Mouse (Mus musculus) c-Kit-positive CD71-positive TER-119-positive erythroid progenitor cells, embryonic 14.5 days (primary cell): ENCODE measurements around the gene Osbpl6.

ENCODE experiments used
- DNase-seq: peaks from one replicate; pipeline ENCODE4 v3.0.0-alpha.2; 2013; ENCODE audit warnings: low spot score

The Osbpl6 gene

DNA sequence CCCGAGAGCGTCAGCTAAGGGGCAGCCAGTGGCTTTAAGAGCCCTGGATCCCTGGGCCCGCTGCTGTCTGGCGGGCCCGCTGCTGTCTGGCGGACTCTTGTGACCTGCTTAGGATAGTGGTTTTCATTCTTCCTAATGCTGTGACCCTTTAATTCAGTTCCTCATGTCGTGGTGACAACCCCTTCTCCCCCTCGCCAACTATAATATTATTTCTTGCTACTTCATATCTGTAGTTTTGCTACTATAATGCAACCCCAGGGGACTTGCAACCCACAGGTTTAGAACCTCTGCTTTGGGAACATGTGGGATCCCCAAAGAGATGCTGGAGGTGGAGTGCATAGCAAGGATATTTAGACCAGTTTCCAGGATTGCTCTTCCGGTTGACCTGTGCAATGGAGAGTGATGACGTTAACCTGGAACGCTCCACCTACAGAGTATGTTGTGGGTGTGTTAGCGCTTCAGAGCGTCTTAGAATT is 242.4 kb downstream of the Osbpl6 start:
- DNase-seq: no peak
